Mouse (Mus musculus) induced T-regulatory cell, adult 2 months (primary cell): ENCODE data around the gene Nol7.
A peak's percentile ranks its signal among the peaks of the same experiment; 100 is the strongest.

Experiments used
- DNase-seq: peaks from one replicate; pipeline ENCODE4 v3.0.0-alpha.2; 2012; ENCODE audit warnings: low read depth

The Nol7 gene

GRCm38 (mm10) chr13:43428436-43428835 is 30.2 kb downstream of the Nol7 start:
- no peak for DNase-seq

GRCm38 (mm10) chr13:43433395-43433794 is 35.2 kb downstream of the Nol7 start:
- no peak for DNase-seq

GRCm38 (mm10) chr13:43440376-43440775 is 42.2 kb downstream of the Nol7 start:
- DNase-seq = peak; percentile 46

- DNase-seq = peak; percentile 50
Observed at GRCm38 (mm10) chr13:43442551-43442950, 44.4 kb downstream of the Nol7 start.

GRCm38 (mm10) chr13:43443706-43444105 is 45.5 kb downstream of the Nol7 start:
- DNase-seq = no peak

- DNase-seq = no peak
Observed at GRCm38 (mm10) chr13:43444717-43445116, 46.5 kb downstream of the Nol7 start.

- no peak for DNase-seq
Observed at GRCm38 (mm10) chr13:43445754-43446153, 47.6 kb downstream of the Nol7 start.

GRCm38 (mm10) chr13:43447721-43448120 is 49.5 kb downstream of the Nol7 start:
- no peak for DNase-seq

GRCm38 (mm10) chr13:43450686-43451085 is 52.5 kb downstream of the Nol7 start:
- no peak for DNase-seq

GRCm38 (mm10) chr13:43452177-43452576 is 54.0 kb downstream of the Nol7 start:
- peak; percentile 53 for DNase-seq

- peak; percentile 85 for DNase-seq
Observed at GRCm38 (mm10) chr13:43452843-43453605, 54.8 kb downstream of the Nol7 start.

GRCm38 (mm10) chr13:43454431-43454830 is 56.2 kb downstream of the Nol7 start:
- peak; percentile 50 for DNase-seq
